In the genomic region with DNA sequence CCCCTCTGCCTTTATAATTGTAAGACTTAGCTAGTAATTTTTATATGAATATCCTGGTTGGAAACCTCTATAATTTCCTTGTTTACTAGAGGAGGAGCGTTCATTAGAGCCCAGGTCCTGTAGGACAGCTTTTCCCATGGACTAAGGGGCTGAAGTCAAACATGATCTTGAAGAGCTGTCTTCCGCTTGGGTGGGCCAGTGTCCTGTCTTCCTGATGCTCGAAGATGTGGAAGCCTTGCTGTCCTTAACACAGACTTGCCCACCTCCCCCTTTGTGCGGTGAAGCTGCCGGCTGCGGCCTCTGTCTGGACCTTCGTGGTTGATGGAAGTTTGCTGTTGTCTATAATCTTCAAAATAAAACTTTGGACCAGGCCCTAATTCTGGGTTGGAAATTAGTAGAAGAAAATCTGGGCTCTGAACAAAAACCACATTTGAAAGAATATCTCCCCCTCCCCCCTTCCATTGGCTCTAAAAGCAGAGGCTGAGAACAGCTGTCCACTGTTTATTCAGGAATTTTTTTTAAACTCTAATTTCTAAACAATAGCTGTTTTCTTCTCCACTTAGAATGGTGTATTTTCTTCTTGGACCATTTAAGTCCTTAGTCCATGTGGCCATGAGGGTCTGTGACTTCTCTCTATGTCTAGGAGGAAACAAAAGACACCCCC, we compare ENCODE assay signal across 20 mouse cellular contexts. TPM values are rescaled to one million over a fixed set of nuclear protein-coding genes. Genes with fewer than 3 reads are reported as not detected.
DNase-seq lines count a peak whose midpoint lies in the region; ATAC-seq and TF ChIP-seq lines count a peak whose summit lies in the region.
"Had no signal": no experiment of that assay in that cellular context is flagged by ENCODE, and none has a peak within 500 bp of the region (broad histone marks: within the 10 kb centered on the region; RNA-seq: fewer than 3 reads in every experiment).

No protein-coding gene starts in this region.

- no peaks in the 10 kb centered on the region for H3K27me3 ChIP-seq in cerebellum, adult 2 months (ENCODE audit: control insufficient read depth, insufficient read depth, low read length)
- H3K27me3 ChIP-seq: CH12.LX; kidney, embryonic 15.5 days; Patski had no signal

- no peak for ATAC-seq in inflammation-experienced regulatory T-cells, adult 6 months
- ATAC-seq: Patski had no signal

- peak overlapping the region; percentile 15; the same call in 1 of the 2 replicates for H3K27ac ChIP-seq in cerebellum, adult 2 months (ENCODE audit: insufficient read depth, low read length)
- peak overlapping the region; percentile 57 for H3K27ac ChIP-seq in bone marrow macrophage, adult 2 months (ENCODE audit: insufficient read depth, low read depth, low read length)
- peak overlapping the region; percentile 39; the same call in 1 of the 2 replicates for H3K27ac ChIP-seq in olfactory bulb, adult 2 months (ENCODE audit: insufficient read depth, low read depth, low read length)
- H3K27ac ChIP-seq: hindbrain, embryonic 14.5 days had no signal

- no peak for TF ChIP-seq CTCF in cerebellum, adult 2 months (IDR thresholded peaks at IDR 0.05; ENCODE audit: borderline replicate concordance, insufficient read depth, low read depth, low read length)
- no peak for TF ChIP-seq CTCF in bone marrow macrophage, adult 2 months (IDR thresholded peaks at IDR 0.05; ENCODE audit: low read depth, low read length)
- TF ChIP-seq CTCF in olfactory bulb, adult 2 months (IDR thresholded peaks at IDR 0.05; ENCODE audit: insufficient read depth, low read depth, low read length): no peak

- WGBS in cerebellum, adult 2 months: 68% methylated on average over 7 of the region's 7 CpGs
- 73% methylated on average over 7 of the region's 7 CpGs for WGBS in olfactory bulb, adult 2 months

- no peaks in the 10 kb centered on the region for H3K4me1 ChIP-seq in cerebellum, adult 2 months (ENCODE audit: control insufficient read depth, insufficient read depth, low read length)
- H3K4me1 ChIP-seq in bone marrow macrophage, adult 2 months (ENCODE audit: control insufficient read depth, insufficient read depth, low read length): peaks cover 50% of the 10 kb centered on the region
- peaks cover 16% of the 10 kb centered on the region for H3K4me1 ChIP-seq in olfactory bulb, adult 2 months (ENCODE audit: control insufficient read depth, insufficient read depth, low read length)

- no peak overlapping the region for H3K4me3 ChIP-seq in cerebellum, adult 2 months (replicated peaks; ENCODE audit: insufficient read depth, low read depth, low read length)
- H3K4me3 ChIP-seq in bone marrow macrophage, adult 2 months (ENCODE audit: insufficient read depth, low read length): no peak overlapping the region
- H3K4me3 ChIP-seq in olfactory bulb, adult 2 months (ENCODE audit: insufficient read depth, low read depth, low read length): no peak overlapping the region
- H3K4me3 ChIP-seq: kidney, embryonic 15.5 days had no signal

- TF ChIP-seq POLR2A in cerebellum, adult 2 months (IDR thresholded peaks at IDR 0.05; ENCODE audit: borderline replicate concordance, insufficient read depth, low read length): no peak
- no peak for TF ChIP-seq POLR2A in bone marrow macrophage, adult 2 months (IDR thresholded peaks at IDR 0.05; ENCODE audit: borderline replicate concordance, low read depth, low read length)
- no peak for TF ChIP-seq POLR2A in olfactory bulb, adult 2 months (IDR thresholded peaks at IDR 0.05; ENCODE audit: insufficient read depth, low read depth, low read length)

- DNase-seq in cerebellum, adult 2 months: no peak
- DNase-seq in cerebellum, adult 8-10 months: no peak
- DNase-seq in layer of hippocampus, adult 9-11 months: peak; percentile 30
- DNase-seq in layer of hippocampus, adult 11-12 months (ENCODE audit: low spot score): no peak
- DNase-seq in gastrocnemius, adult 8-10 months (ENCODE audit: low spot score in 2 of 2): no peak
- DNase-seq: cerebellum, postnatal 10 days; layer of hippocampus, postnatal 36 days; right cerebral cortex, adult 18-20 months; thymus, postnatal 25 days had no signal

RNA-seq across cellular contexts. Expression of gene Slc22a16, which starts 46.7 kb away (rescaled TPM):
- polyA plus RNA-seq in cerebellum, adult 2 months (2012; rRNA removed): not detected in 2 replicates
- polyA plus RNA-seq in bone marrow macrophage, adult 2 months (2012; ENCODE audit: insufficient read depth, insufficient read length, missing spikeins): not detected in 2 replicates
- not detected in 2 replicates for polyA plus RNA-seq in olfactory bulb, adult 2 months (2012; ENCODE audit: insufficient read depth, insufficient read length, low replicate concordance, missing spikeins)
- polyA plus RNA-seq in inflammation-experienced regulatory T-cells, adult 6 months (2017; shearing (Covaris generic)): not detected
- not detected for total RNA-seq in gastrocnemius, adult 8-10 months (2022)
- total RNA-seq: CH12.LX; granulocyte monocyte progenitor cell, adult 5-6 weeks; layer of hippocampus, postnatal 36 days; liver, adult 2 months; neutrophil, adult 5-6 weeks had no signal
- polyA plus RNA-seq: heart, embryonic 16.5 days; hindbrain, embryonic 14.5 days; kidney, embryonic 15.5 days; liver, adult 2 months; Patski had no signal
